Mouse (Mus musculus): Measurements from ENCODE around the gene Prdx5. TPM values are rescaled to one million over a fixed set of nuclear protein-coding genes. Genes with fewer than 3 reads are reported as not detected.

The Prdx5 gene
- total and polyA plus RNA-seq, 3 experiments, result 411 to 766 (median 651) TPM

GRCm38 (mm10) chr19:6860706-6861105 is 49.2 kb downstream of the Prdx5 start:
- TF ChIP-seq EP300 (IDR thresholded peaks at IDR 0.05; ENCODE audit: insufficient read depth, low read depth, low read length), result no peak
- no peak for TF ChIP-seq CTCF (IDR thresholded peaks at IDR 0.05)
- TF ChIP-seq POLR2A (IDR thresholded peaks at IDR 0.05; ENCODE audit: insufficient read depth, low read depth, low read length), result no peak
- intact Hi-C loops (cut with DNase I), result no loop called here
- peak in 1 of 2 experiments; percentile 17 for DNase-seq

GRCm38 (mm10) chr19:6859971-6860370 is 49.9 kb downstream of the Prdx5 start:
- Histone ChIP-seq H3K27ac (no peak overlapping the region), H3K4me1 (ENCODE audit: control insufficient read depth, insufficient read depth, low read length) (0 out of 2 replicates have a peak, but pooled peaks cover 2% of the 10 kb centered on the region), H3K79me2 (replicated peaks; ENCODE audit: control insufficient read depth, insufficient read depth, low read length) (no peaks in the 10 kb centered on the region), H3K36me3 (ENCODE audit: control insufficient read depth, insufficient read depth, low read length) (no peaks in the 10 kb centered on the region), H3K9ac (ENCODE audit: low read depth, low read length) (no peak overlapping the region), H3K4me3 (no peak overlapping the region), H3K27me3 (ENCODE audit: control insufficient read depth, insufficient read depth, low read length) (no peaks in the 10 kb centered on the region)
- intact Hi-C loops (cut with DNase I), result no loop called here
- DNase-seq, result no peak
- TF ChIP-seq EP300 (IDR thresholded peaks at IDR 0.05; ENCODE audit: insufficient read depth, low read depth, low read length), result no peak
- TF ChIP-seq CTCF (IDR thresholded peaks at IDR 0.05), result no peak
- no peak for TF ChIP-seq POLR2A (IDR thresholded peaks at IDR 0.05; ENCODE audit: insufficient read depth, low read depth, low read length)
- WGBS, result 84% methylated on average over 3 of the region's 3 CpGs

More at GRCm38 (mm10) chr19:6860706-6861105, 49.2 kb downstream of the Prdx5 start:
- WGBS, result 75% methylated on average over 6 of the region's 6 CpGs
- Histone ChIP-seq H3K4me1 (ENCODE audit: control insufficient read depth, insufficient read depth, low read length) (no peaks in the 10 kb centered on the region), H3K79me2 (replicated peaks; ENCODE audit: control insufficient read depth, insufficient read depth, low read length) (no peaks in the 10 kb centered on the region), H3K36me3 (ENCODE audit: control insufficient read depth, insufficient read depth, low read length) (no peaks in the 10 kb centered on the region), H3K27me3 (ENCODE audit: control insufficient read depth, insufficient read depth, low read length) (no peaks in the 10 kb centered on the region), H3K27ac (no peak overlapping the region), H3K9ac (ENCODE audit: low read depth, low read length) (no peak overlapping the region), H3K4me3 (no peak overlapping the region)

- intact Hi-C loops (cut with DNase I), result no loop called here
- Histone ChIP-seq H3K27me3 (ENCODE audit: control insufficient read depth, insufficient read depth, low read length) (no peaks in the 10 kb centered on the region), H3K27ac (no peak overlapping the region), H3K9ac (ENCODE audit: low read depth, low read length) (no peak overlapping the region), H3K36me3 (ENCODE audit: control insufficient read depth, insufficient read depth, low read length) (no peaks in the 10 kb centered on the region), H3K4me3 (no peak overlapping the region), H3K79me2 (replicated peaks; ENCODE audit: control insufficient read depth, insufficient read depth, low read length) (no peaks in the 10 kb centered on the region), H3K4me1 (ENCODE audit: control insufficient read depth, insufficient read depth, low read length) (0 out of 2 replicates have a peak, but pooled peaks cover 2% of the 10 kb centered on the region)
- DNase-seq, result no peak
- TF ChIP-seq CTCF (IDR thresholded peaks at IDR 0.05), result no peak
- TF ChIP-seq POLR2A (IDR thresholded peaks at IDR 0.05; ENCODE audit: insufficient read depth, low read depth, low read length), result no peak
- TF ChIP-seq EP300 (IDR thresholded peaks at IDR 0.05; ENCODE audit: insufficient read depth, low read depth, low read length), result no peak
- WGBS, result 79% methylated on average over 2 of the region's 2 CpGs
These were observed 50.8 kb downstream of the Prdx5 start for GRCm38 (mm10) chr19:6859032-6859651.

DNA sequence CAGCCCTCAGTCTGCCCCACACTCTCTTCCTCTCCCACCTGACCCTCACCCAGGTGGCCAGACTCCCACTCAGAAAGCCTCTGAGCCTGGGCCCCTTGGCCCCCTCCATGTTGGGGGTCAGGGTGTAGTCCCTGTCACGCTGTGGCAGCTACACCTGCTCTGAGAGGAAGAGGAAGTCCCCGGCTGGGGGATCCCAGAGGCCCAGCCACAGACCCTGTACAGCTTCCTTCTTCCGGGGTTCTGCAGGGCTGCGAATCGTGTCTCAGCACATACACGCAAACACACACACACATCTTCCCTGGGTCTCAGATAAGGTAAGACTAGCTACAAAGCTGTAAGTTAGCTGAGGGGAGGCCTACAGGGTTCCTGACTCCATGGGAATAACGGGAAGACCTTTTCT is 51.9 kb downstream of the Prdx5 start, which contains the start of gene Ccdc88b:
Gene Ccdc88b (minus strand): TSS at position 181 of the 400 bp plus-strand sequence.
- 0 out of 2 replicates have a peak, but pooled peaks cover 2% of the 10 kb centered on the region for H3K4me1 ChIP-seq (ENCODE audit: control insufficient read depth, insufficient read depth, low read length)
- intact Hi-C loops (cut with DNase I), result no loop called here
- H3K36me3 ChIP-seq (ENCODE audit: control insufficient read depth, insufficient read depth, low read length), result no peaks in the 10 kb centered on the region
- no peaks in the 10 kb centered on the region for H3K27me3 ChIP-seq (ENCODE audit: control insufficient read depth, insufficient read depth, low read length)
- H3K9ac ChIP-seq (ENCODE audit: low read depth, low read length), result no peak within 1 kb of the TSS
- 65% methylated on average over 7 of the region's 7 CpGs for WGBS
- TF ChIP-seq POLR2A (IDR thresholded peaks at IDR 0.05; ENCODE audit: insufficient read depth, low read depth, low read length) (no peak), EP300 (IDR thresholded peaks at IDR 0.05; ENCODE audit: insufficient read depth, low read depth, low read length) (no peak), CTCF (IDR thresholded peaks at IDR 0.05) (no peak)
- H3K79me2 ChIP-seq (replicated peaks; ENCODE audit: control insufficient read depth, insufficient read depth, low read length), result no peaks in the 10 kb centered on the region
- DNase-seq, result peak in 1 of 2 experiments; percentile 74
- H3K27ac ChIP-seq, result no peak within 1 kb of the TSS
- H3K4me3 ChIP-seq, result no peak within 1 kb of the TSS

GRCm38 (mm10) chr19:6857391-6858005 is 52.4 kb downstream of the Prdx5 start:
- Histone ChIP-seq H3K4me3 (no peak overlapping the region), H3K9ac (ENCODE audit: low read depth, low read length) (no peak overlapping the region), H3K4me1 (ENCODE audit: control insufficient read depth, insufficient read depth, low read length) (0 out of 2 replicates have a peak, but pooled peaks cover 2% of the 10 kb centered on the region), H3K27me3 (ENCODE audit: control insufficient read depth, insufficient read depth, low read length) (no peaks in the 10 kb centered on the region), H3K79me2 (replicated peaks; ENCODE audit: control insufficient read depth, insufficient read depth, low read length) (no peaks in the 10 kb centered on the region), H3K36me3 (ENCODE audit: control insufficient read depth, insufficient read depth, low read length) (no peaks in the 10 kb centered on the region), H3K27ac (no peak overlapping the region)
- TF ChIP-seq CTCF (IDR thresholded peaks at IDR 0.05), result no peak
- no peak for DNase-seq
- 76% methylated on average over 9 of the region's 9 CpGs for WGBS
- intact Hi-C loops (cut with DNase I), result no loop called here

DNA sequence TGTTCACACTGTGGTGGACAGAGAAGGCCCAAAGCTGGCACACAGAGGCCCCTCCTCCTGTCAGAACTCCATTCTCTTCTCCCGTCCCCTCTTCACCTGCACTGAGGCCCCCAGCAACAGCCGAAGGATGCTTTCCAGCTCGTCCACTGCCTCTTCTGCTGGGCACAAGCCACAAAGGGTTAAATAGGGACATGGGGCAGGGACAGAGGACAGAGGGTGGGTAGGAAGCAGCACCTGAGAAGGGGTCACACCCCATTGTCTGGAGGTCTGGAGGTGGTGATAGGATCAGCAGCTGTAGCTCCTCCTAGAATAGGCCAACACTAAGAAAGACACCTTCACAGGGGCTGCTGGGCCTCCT is 52.9 kb downstream of the Prdx5 start:
- no peaks in the 10 kb centered on the region for H3K36me3 ChIP-seq (ENCODE audit: control insufficient read depth, insufficient read depth, low read length)
- 0 out of 2 replicates have a peak, but pooled peaks cover 2% of the 10 kb centered on the region for H3K4me1 ChIP-seq (ENCODE audit: control insufficient read depth, insufficient read depth, low read length)
- no peak overlapping the region for H3K9ac ChIP-seq (ENCODE audit: low read depth, low read length)
- no peak for DNase-seq
- intact Hi-C loops (cut with DNase I), result no loop called here
- TF ChIP-seq EP300 (IDR thresholded peaks at IDR 0.05; ENCODE audit: insufficient read depth, low read depth, low read length) (no peak), CTCF (IDR thresholded peaks at IDR 0.05) (no peak), POLR2A (IDR thresholded peaks at IDR 0.05; ENCODE audit: insufficient read depth, low read depth, low read length) (no peak)
- no peaks in the 10 kb centered on the region for H3K79me2 ChIP-seq (replicated peaks; ENCODE audit: control insufficient read depth, insufficient read depth, low read length)
- no peaks in the 10 kb centered on the region for H3K27me3 ChIP-seq (ENCODE audit: control insufficient read depth, insufficient read depth, low read length)
- WGBS, result 74% methylated on average over 3 of the region's 3 CpGs
- no peak overlapping the region for H3K4me3 ChIP-seq
- H3K27ac ChIP-seq, result no peak overlapping the region

Small RNA genes lying within 50 kb of the gene (microRNA-seq; reads per million reads assigned to microRNA genes)
- 5.0 to 7.9 reads per million in 2 experiments for gene Mir6990

Other genes starting within 250 kb of the Prdx5 start
- gene Rps6ka4, start 69.5 kb downstream of the Prdx5 start, total RNA-seq (2021), result 10 to 100 TPM; 15.9 to 17.9 TPM
- gene Rps6ka4, start 69.5 kb downstream of the Prdx5 start, polyA plus RNA-seq (2012; rRNA removed), result 11.8 and 12.9 TPM in 2 replicates
- 1 to 10 TPM in 1 of 2 experiments, under 1 TPM in 1; 0.86 to 1.0 TPM for gene Ccdc88b, start 51.9 kb downstream of the Prdx5 start, total RNA-seq (2021)
- gene Ccdc88b, start 51.9 kb downstream of the Prdx5 start, polyA plus RNA-seq (2012; rRNA removed), result 0.94 and 1.8 TPM in 2 replicates
- 10 to 100 TPM; 32.0 to 38.5 TPM for gene Trmt112, start 408 bp downstream of the Prdx5 start, total RNA-seq (2021)
- 67.9 and 71.5 TPM in 2 replicates for gene Trmt112, start 408 bp downstream of the Prdx5 start, polyA plus RNA-seq (2012; rRNA removed)
- gene Esrra, start 11.7 kb upstream of the Prdx5 start, total RNA-seq (2021), result 100 to 1,000 TPM; 156 to 180 TPM
- 135 and 152 TPM in 2 replicates for gene Esrra, start 11.7 kb upstream of the Prdx5 start, polyA plus RNA-seq (2012; rRNA removed)
- not detected for gene Catsperz, start 15.3 kb upstream of the Prdx5 start, total RNA-seq (2021)
- 0.23 and 0.64 TPM in 2 replicates for gene Catsperz, start 15.3 kb upstream of the Prdx5 start, polyA plus RNA-seq (2012; rRNA removed)
- gene Kcnk4, start 24.4 kb upstream of the Prdx5 start, total RNA-seq (2021), result not detected
- gene Kcnk4, start 24.4 kb upstream of the Prdx5 start, polyA plus RNA-seq (2012; rRNA removed), result 0.21 TPM in 1 of 2 replicates, not detected in the other
- gene Bad, start 31.8 kb upstream of the Prdx5 start, total RNA-seq (2021), result 10 to 100 TPM; 21.1 to 25.8 TPM
- 30.6 and 33.5 TPM in 2 replicates for gene Bad, start 31.8 kb upstream of the Prdx5 start, polyA plus RNA-seq (2012; rRNA removed)
- 10 to 100 TPM; 34.1 to 35.4 TPM for gene Gpr137, start 32.4 kb upstream of the Prdx5 start, total RNA-seq (2021)
- gene Gpr137, start 32.4 kb upstream of the Prdx5 start, polyA plus RNA-seq (2012; rRNA removed), result 53.4 and 60.4 TPM in 2 replicates
- gene Ppp1r14b, start 64.9 kb upstream of the Prdx5 start, total RNA-seq (2021), result 10 to 100 TPM; 85.8 to 91.0 TPM
- 42.3 and 56.8 TPM in 2 replicates for gene Ppp1r14b, start 64.9 kb upstream of the Prdx5 start, polyA plus RNA-seq (2012; rRNA removed)
- 10 to 100 TPM; 14.6 to 15.2 TPM for gene Plcb3, start 66.4 kb upstream of the Prdx5 start, total RNA-seq (2021)
- gene Plcb3, start 66.4 kb upstream of the Prdx5 start, polyA plus RNA-seq (2012; rRNA removed), result 27.5 and 33.7 TPM in 2 replicates
- gene Fkbp2, start 70.4 kb upstream of the Prdx5 start, total RNA-seq (2021), result 10 to 100 TPM; 23.2 to 24.7 TPM
- gene Fkbp2, start 70.4 kb upstream of the Prdx5 start, polyA plus RNA-seq (2012; rRNA removed), result 21.1 and 27.6 TPM in 2 replicates
- gene Vegfb, start 77.5 kb upstream of the Prdx5 start, total RNA-seq (2021), result 100 to 1,000 TPM; 413 to 501 TPM
- 257 and 355 TPM in 2 replicates for gene Vegfb, start 77.5 kb upstream of the Prdx5 start, polyA plus RNA-seq (2012; rRNA removed)
- gene Dnajc4, start 82.5 kb upstream of the Prdx5 start, total RNA-seq (2021), result 10 to 100 TPM; 45.6 to 57.4 TPM
- 57.6 and 68.4 TPM in 2 replicates for gene Dnajc4, start 82.5 kb upstream of the Prdx5 start, polyA plus RNA-seq (2012; rRNA removed)
- 10 to 100 TPM; 25.5 to 33.6 TPM for gene Nudt22, start 86.0 kb upstream of the Prdx5 start, total RNA-seq (2021)
- gene Nudt22, start 86.0 kb upstream of the Prdx5 start, polyA plus RNA-seq (2012; rRNA removed), result 44.5 and 47.4 TPM in 2 replicates
- 10 to 100 TPM; 20.7 to 26.3 TPM for gene Trpt1, start 86.0 kb upstream of the Prdx5 start, total RNA-seq (2021)
- 26.4 and 30.7 TPM in 2 replicates for gene Trpt1, start 86.0 kb upstream of the Prdx5 start, polyA plus RNA-seq (2012; rRNA removed)
- 1 to 10 TPM; 5.2 to 9.0 TPM for gene Fermt3, start 109.4 kb upstream of the Prdx5 start, total RNA-seq (2021)
- 4.7 and 7.8 TPM in 2 replicates for gene Fermt3, start 109.4 kb upstream of the Prdx5 start, polyA plus RNA-seq (2012; rRNA removed)
- 100 to 1,000 TPM; 117 to 121 TPM for gene Stip1, start 129.9 kb upstream of the Prdx5 start, total RNA-seq (2021)
- gene Stip1, start 129.9 kb upstream of the Prdx5 start, polyA plus RNA-seq (2012; rRNA removed), result 49.9 and 80.2 TPM in 2 replicates
- 100 to 1,000 TPM; 262 to 309 TPM for gene Macrod1, start 146.7 kb upstream of the Prdx5 start, total RNA-seq (2021)
- 260 and 278 TPM in 2 replicates for gene Macrod1, start 146.7 kb upstream of the Prdx5 start, polyA plus RNA-seq (2012; rRNA removed)
- 1 to 10 TPM; 1.1 to 1.2 TPM for gene Flrt1, start 195.6 kb upstream of the Prdx5 start, total RNA-seq (2021)
- 0.84 and 0.94 TPM in 2 replicates for gene Flrt1, start 195.6 kb upstream of the Prdx5 start, polyA plus RNA-seq (2012; rRNA removed)

Data from heart, adult 2 months (tissue).